Mouse (Mus musculus): ENCODE results near the gene Csn1s2a. TPM values are rescaled to one million over a fixed set of nuclear protein-coding genes. Genes with fewer than 3 reads are reported as not detected.
"Not testable (repeated sequence)": the region's sequence is repeated elsewhere in the genome, so short reads cannot be mapped to it uniquely, and the experiment has no call there.

Csn1s2a gene
- polyA plus RNA-seq (2012; rRNA removed): not detected in 2 replicates
- not detected in 2 replicates for polyA plus RNA-seq (2014; fragmentation: Nextera tagmentation; extraction: Ambion mirVana)

- Histone ChIP-seq H3K9ac (replicated peaks) (no peak within 1 kb of the TSS), H3K4me2 (ENCODE audit: low read depth) (no peak within 1 kb of the TSS), H3K4me3 (ENCODE audit: insufficient read depth in 1 of 2, low read depth in 2 of 2, low read length in 2 of 2) (no peak within 1 kb of the TSS), H3K36me3 (replicated peaks; ENCODE audit: control insufficient read depth, insufficient read depth, low read depth) (no peaks in the 10 kb centered on the region), H3K27me3 (ENCODE audit: control insufficient read depth, insufficient read depth, low read length) (no peaks in the 10 kb centered on the region), H3K9me3 (ENCODE audit: control insufficient read depth, low read length) (no peaks in the 10 kb centered on the region), H3K4me1 (replicated peaks; ENCODE audit: control insufficient read depth in 2 of 2, insufficient read depth in 2 of 2, low read length in 1 of 2) (no peaks in the 10 kb centered on the region), H3K27ac (no peak within 1 kb of the TSS)
- ATAC-seq (ENCODE audit: insufficient read depth) (no peak), DNase-seq (ENCODE audit: low read depth in 3 of 3, low spot score in 3 of 3) (no peak)
- TF ChIP-seq CTCF (IDR thresholded peaks at IDR 0.05; ENCODE audit: low read depth) (no peak), EP300 (IDR thresholded peaks at IDR 0.05; ENCODE audit: low read depth) (no peak)
- 29% methylated on average over 1 of the region's 1 CpGs for WGBS (ENCODE audit: insufficient replicate concordance)
Measured at GRCm38 (mm10) chr5:87774267-87774666, at the start of gene Csn1s2a. TSS of gene Csn1s2a (plus strand) at chr5:87774567.

GRCm38 (mm10) chr5:87734821-87735220, 39.5 kb upstream of the Csn1s2a start:
- DNase-seq (ENCODE audit: low read depth in 3 of 3, low spot score in 3 of 3): no peak
- no peak for ATAC-seq (ENCODE audit: insufficient read depth)
- H3K27me3 ChIP-seq (ENCODE audit: control insufficient read depth, insufficient read depth, low read length): no peaks in the 10 kb centered on the region
- H3K27ac ChIP-seq: no peak overlapping the region
- TF ChIP-seq EP300 (IDR thresholded peaks at IDR 0.05; ENCODE audit: low read depth): no peak
- no peak for TF ChIP-seq CTCF (IDR thresholded peaks at IDR 0.05; ENCODE audit: low read depth)
- H3K4me2 ChIP-seq (ENCODE audit: low read depth): no peak overlapping the region
- H3K36me3 ChIP-seq (replicated peaks; ENCODE audit: control insufficient read depth, insufficient read depth, low read depth): no peaks in the 10 kb centered on the region
- no peak overlapping the region for H3K9ac ChIP-seq (replicated peaks)
- H3K9me3 ChIP-seq (ENCODE audit: control insufficient read depth, low read length): no peaks in the 10 kb centered on the region
- H3K4me1 ChIP-seq (replicated peaks; ENCODE audit: control insufficient read depth in 2 of 2, insufficient read depth in 2 of 2, low read length in 1 of 2): no peaks in the 10 kb centered on the region
- no peak overlapping the region for H3K4me3 ChIP-seq (ENCODE audit: insufficient read depth in 1 of 2, low read depth in 2 of 2, low read length in 2 of 2)

GRCm38 (mm10) chr5:87753471-87753870, 20.9 kb upstream of the Csn1s2a start:
- 70% methylated on average over 1 of the region's 1 CpGs for WGBS (ENCODE audit: insufficient replicate concordance)

GRCm38 (mm10) chr5:87764546-87764945, 9.8 kb upstream of the Csn1s2a start:
- TF ChIP-seq EP300 (IDR thresholded peaks at IDR 0.05; ENCODE audit: low read depth) (no peak), CTCF (IDR thresholded peaks at IDR 0.05; ENCODE audit: low read depth) (no peak)
- Histone ChIP-seq H3K9ac (replicated peaks) (no peak overlapping the region), H3K36me3 (replicated peaks; ENCODE audit: control insufficient read depth, insufficient read depth, low read depth) (no peaks in the 10 kb centered on the region), H3K4me2 (ENCODE audit: low read depth) (no peak overlapping the region), H3K4me1 (replicated peaks; ENCODE audit: control insufficient read depth in 2 of 2, insufficient read depth in 2 of 2, low read length in 1 of 2) (no peaks in the 10 kb centered on the region), H3K4me3 (ENCODE audit: insufficient read depth in 1 of 2, low read depth in 2 of 2, low read length in 2 of 2) (no peak overlapping the region), H3K27ac (no peak overlapping the region), H3K9me3 (ENCODE audit: control insufficient read depth, low read length) (no peaks in the 10 kb centered on the region), H3K27me3 (ENCODE audit: control insufficient read depth, insufficient read depth, low read length) (no peaks in the 10 kb centered on the region)
- ATAC-seq (ENCODE audit: insufficient read depth) (no peak), DNase-seq (ENCODE audit: low read depth in 3 of 3, low spot score in 3 of 3) (no peak)
- whole genome bisulfite sequencing (ENCODE audit: insufficient replicate concordance): 52% methylated on average over 3 of the region's 3 CpGs

More at GRCm38 (mm10) chr5:87753471-87753870, 20.9 kb upstream of the Csn1s2a start:
- Histone ChIP-seq H3K4me1 (replicated peaks; ENCODE audit: control insufficient read depth in 2 of 2, insufficient read depth in 2 of 2, low read length in 1 of 2) (no peaks in the 10 kb centered on the region), H3K4me2 (ENCODE audit: low read depth) (no peak overlapping the region), H3K27me3 (ENCODE audit: control insufficient read depth, insufficient read depth, low read length) (no peaks in the 10 kb centered on the region), H3K4me3 (ENCODE audit: insufficient read depth in 1 of 2, low read depth in 2 of 2, low read length in 2 of 2) (no peak overlapping the region), H3K27ac (no peak overlapping the region), H3K9me3 (ENCODE audit: control insufficient read depth, low read length) (no peaks in the 10 kb centered on the region), H3K36me3 (replicated peaks; ENCODE audit: control insufficient read depth, insufficient read depth, low read depth) (no peaks in the 10 kb centered on the region), H3K9ac (replicated peaks) (no peak overlapping the region)
- ATAC-seq (ENCODE audit: insufficient read depth) (no peak), DNase-seq (ENCODE audit: low read depth in 3 of 3, low spot score in 3 of 3) (no peak)
- no peak for TF ChIP-seq EP300 (IDR thresholded peaks at IDR 0.05; ENCODE audit: low read depth)
- no peak for TF ChIP-seq CTCF (IDR thresholded peaks at IDR 0.05; ENCODE audit: low read depth)

GRCm38 (mm10) chr5:87772151-87772550, 2.2 kb upstream of the Csn1s2a start:
- H3K4me3 ChIP-seq (ENCODE audit: insufficient read depth in 1 of 2, low read depth in 2 of 2, low read length in 2 of 2); DNase-seq (ENCODE audit: low read depth in 3 of 3, low spot score in 3 of 3); H3K27ac ChIP-seq; H3K4me1 ChIP-seq (replicated peaks; ENCODE audit: control insufficient read depth in 2 of 2, insufficient read depth in 2 of 2, low read length in 1 of 2); H3K36me3 ChIP-seq (replicated peaks; ENCODE audit: control insufficient read depth, insufficient read depth, low read depth); H3K9ac ChIP-seq (replicated peaks); ATAC-seq (ENCODE audit: insufficient read depth); H3K27me3 ChIP-seq (ENCODE audit: control insufficient read depth, insufficient read depth, low read length); H3K9me3 ChIP-seq (ENCODE audit: control insufficient read depth, low read length); H3K4me2 ChIP-seq (ENCODE audit: low read depth): not testable (repeated sequence)
- 35% methylated on average over 2 of the region's 2 CpGs for WGBS (ENCODE audit: insufficient replicate concordance)

All from liver, embryonic 14.5 days (tissue).